Mouse (Mus musculus) midbrain, postnatal 0 days (tissue): Measurements from ENCODE around the gene Rimbp2. TPM values are rescaled to one million over a fixed set of nuclear protein-coding genes. Genes with fewer than 3 reads are reported as not detected.

Experiments used
- ATAC-seq: fragments of 200-750 bp; cut with Nextera tagmentation; 2 replicates; pipeline ENCODE4 v1.8.0; 2017; ENCODE audit warnings: moderate number of reproducible peaks, mild to moderate bottlenecking, moderate TSS enrichment, moderate library complexity; ENCODE audit not compliant: low FRiP score
- DNase-seq: peaks from one replicate; pipeline ENCODE4 v3.0.0-alpha.2; 2015; ENCODE audit warnings: low spot score
- H3K27ac ChIP-seq: fragments of 300-500 bp; sonication (generic); 2 replicates; pipeline ENCODE4 v1.5.1; 2014; ENCODE audit warnings: low read depth, mild to moderate bottlenecking, low read length, mixed read lengths
- H3K27me3 ChIP-seq: fragments of 300-500 bp; sonication (generic); 2 replicates; pipeline ENCODE4 v1.6.1; 2014; ENCODE audit warnings: low read length, control low read depth, mixed read lengths; ENCODE audit not compliant: insufficient read depth
- H3K36me3 ChIP-seq: fragments of 300-500 bp; sonication (generic); 2 replicates; pipeline ENCODE4 v1.6.1; 2014; ENCODE audit warnings: low read length, control low read depth, mixed read lengths; ENCODE audit not compliant: insufficient read depth
- H3K4me1 ChIP-seq: fragments of 300-500 bp; sonication (generic); 2 replicates; pipeline ENCODE4 v1.6.1; 2014; ENCODE audit warnings: mild to moderate bottlenecking, control low read depth, antibody characterized with exemption, low read length, mixed read lengths; ENCODE audit not compliant: insufficient read depth
- H3K4me2 ChIP-seq: fragments of 300-500 bp; sonication (generic); 2 replicates; pipeline ENCODE4 v1.6.1; 2014; ENCODE audit warnings: low read depth, mild to moderate bottlenecking, low read length, mixed read lengths; ENCODE audit not compliant: poor library complexity, severe bottlenecking
- H3K4me3 ChIP-seq: fragments of 300-500 bp; sonication (generic); 2 replicates; pipeline ENCODE4 v1.5.1; 2014; ENCODE audit warnings: low read depth, mild to moderate bottlenecking, low read length, moderate library complexity
- H3K9ac ChIP-seq: fragments of 300-500 bp; sonication (generic); replicated peaks from 2 replicates; pipeline ENCODE4 v1.6.1; 2014; ENCODE audit warnings: mild to moderate bottlenecking, low read length, moderate library complexity, mixed read lengths; ENCODE audit not compliant: poor library complexity, severe bottlenecking
- H3K9me3 ChIP-seq: fragments of 300-500 bp; sonication (generic); 2 replicates; pipeline ENCODE4 v1.6.1; 2016; ENCODE audit warnings: low read length, control low read depth
- CTCF ChIP-seq: IDR thresholded peaks from 2 replicates; pipeline ENCODE4 v1.5.1; 2016; ENCODE audit warnings: antibody characterized with exemption, mild to moderate bottlenecking
- WGBS: fragments of 180-500 bp; shearing (Covaris S2); extraction: QIAGEN DNeasy Blood & Tissue Kit; methylation state at CpG from one replicate; pipeline ENCODE4 v1.1.7; 2014; 5-methylcytosine and 5-hydroxymethylcytosine counted together
- polyA plus RNA-seq: library from polyadenylated mRNA; unstranded; fragments of >200 nt; fragmentation: Nextera tagmentation; extraction: Ambion mirVana; gene quantifications from 2 replicates; pipeline ENCODE4 v1.2.1, GENCODE M21; 2015
- total RNA-seq: library from RNA; depleted of rRNA; stranded (reverse); fragments of >200 nt; gene quantifications from 2 replicates; pipeline ENCODE4 v1.2.3, GENCODE M21; 2014; rRNA removed

The Rimbp2 gene
- total RNA-seq (22.7 and 29.1 TPM in 2 replicates), polyA plus RNA-seq (5.2 and 6.1 TPM in 2 replicates)

GRCm38 (mm10) chr5:128953278-128954070, at the start of gene Rimbp2:
Gene Rimbp2, minus strand, starts transcription at chr5:128953486.
- Histone ChIP-seq H3K9me3 (no peaks in the 10 kb centered on the region), H3K4me1 (peaks cover 7% of the 10 kb centered on the region; the same call in 1 of the 2 replicates), H3K4me2 (peak within 1 kb of the TSS; percentile 78), H3K27ac (peak within 1 kb of the TSS; percentile 92), H3K36me3 (no peaks in the 10 kb centered on the region), H3K27me3 (no peaks in the 10 kb centered on the region), H3K4me3 (peak within 1 kb of the TSS; percentile 64), H3K9ac (peak within 1 kb of the TSS; percentile 90)
- ATAC-seq (peak; percentile 78), DNase-seq (peak; percentile 84)
- WGBS, result 5% methylated on average over 17 of the region's 17 CpGs
- peak; percentile 77 for TF ChIP-seq CTCF

DNA sequence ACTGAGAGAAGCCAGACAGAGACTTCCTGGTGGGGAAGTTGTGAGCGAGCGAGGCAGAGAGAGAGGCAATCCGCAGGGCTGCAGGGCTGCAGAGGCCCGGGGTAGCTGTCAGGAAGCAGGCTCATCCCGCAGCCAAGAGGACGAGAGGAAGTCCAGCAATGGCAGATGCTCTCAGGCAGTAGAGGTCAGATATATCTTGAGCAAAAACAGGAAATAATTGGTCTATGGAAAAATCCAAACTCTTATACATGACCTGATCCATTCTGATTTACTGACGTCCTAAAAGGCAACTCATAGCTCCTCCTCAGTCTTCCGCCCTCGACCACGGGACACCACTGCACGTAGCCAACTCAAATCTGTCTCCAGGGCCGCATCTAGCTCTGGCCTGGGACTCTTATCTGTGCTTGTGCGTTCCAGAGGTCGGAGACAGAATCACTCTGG, 49.3 kb upstream of the Rimbp2 start:
- H3K36me3 ChIP-seq, result peaks cover 8% of the 10 kb centered on the region; the same call in 1 of the 2 replicates
- no peak overlapping the region for H3K9ac ChIP-seq
- H3K27me3 ChIP-seq, result no peaks in the 10 kb centered on the region
- no peak overlapping the region for H3K4me2 ChIP-seq
- H3K4me3 ChIP-seq, result no peak overlapping the region
- no peak for TF ChIP-seq CTCF
- no peak overlapping the region for H3K27ac ChIP-seq
- WGBS, result 53% methylated on average over 14 of the region's 14 CpGs
- H3K4me1 ChIP-seq, result peaks cover 3% of the 10 kb centered on the region; the same call in 1 of the 2 replicates
- no peaks in the 10 kb centered on the region for H3K9me3 ChIP-seq
- DNase-seq, result no peak
- no peak for ATAC-seq

DNA sequence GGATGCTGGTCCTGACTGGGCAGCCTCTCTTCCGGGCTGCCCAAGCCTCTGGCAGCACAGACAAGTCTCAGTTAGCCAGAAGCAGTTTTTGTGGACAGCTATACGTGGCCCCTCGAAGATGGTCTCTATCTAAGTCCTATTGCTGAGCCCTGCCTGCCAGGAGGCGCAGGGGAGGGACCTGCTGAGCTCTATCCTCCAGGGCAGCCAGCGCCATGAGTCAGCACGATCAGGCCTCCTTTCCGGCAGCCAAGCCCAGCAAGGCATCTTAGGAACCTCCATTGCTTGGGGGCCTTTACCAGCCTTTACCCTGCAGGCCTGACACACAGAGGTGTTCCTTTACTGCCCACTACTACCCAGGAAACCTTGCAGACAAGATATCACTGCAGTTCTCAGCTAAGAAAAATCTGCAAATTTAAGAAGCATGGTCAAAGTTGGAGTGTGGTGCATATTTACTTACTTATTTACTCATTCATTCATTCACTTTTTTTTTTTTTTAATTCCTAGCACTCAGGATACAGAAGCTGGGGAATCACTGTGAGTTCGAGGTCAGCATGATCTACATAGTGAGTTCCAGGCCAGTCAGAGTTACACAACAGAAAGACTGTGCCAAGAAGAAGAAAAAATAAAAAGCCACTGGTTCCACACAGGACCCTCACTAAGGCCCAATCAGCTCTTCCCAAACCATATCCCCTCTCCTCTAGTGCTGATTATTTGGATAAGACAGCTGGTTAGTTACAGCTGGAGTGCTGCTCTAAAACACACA, 47.6 kb upstream of the Rimbp2 start:
- H3K4me2 ChIP-seq, result no peak overlapping the region
- H3K9me3 ChIP-seq, result no peaks in the 10 kb centered on the region
- 45% methylated on average over 8 of the region's 8 CpGs for WGBS
- DNase-seq, result no peak
- TF ChIP-seq CTCF, result no peak
- no peaks in the 10 kb centered on the region for H3K27me3 ChIP-seq
- ATAC-seq, result no peak
- H3K4me3 ChIP-seq, result no peak overlapping the region
- no peak overlapping the region for H3K27ac ChIP-seq
- no peak overlapping the region for H3K9ac ChIP-seq
- no peaks in the 10 kb centered on the region; the same call in 1 of the 2 replicates for H3K4me1 ChIP-seq
- peaks cover 9% of the 10 kb centered on the region; the same call in 1 of the 2 replicates for H3K36me3 ChIP-seq

DNA sequence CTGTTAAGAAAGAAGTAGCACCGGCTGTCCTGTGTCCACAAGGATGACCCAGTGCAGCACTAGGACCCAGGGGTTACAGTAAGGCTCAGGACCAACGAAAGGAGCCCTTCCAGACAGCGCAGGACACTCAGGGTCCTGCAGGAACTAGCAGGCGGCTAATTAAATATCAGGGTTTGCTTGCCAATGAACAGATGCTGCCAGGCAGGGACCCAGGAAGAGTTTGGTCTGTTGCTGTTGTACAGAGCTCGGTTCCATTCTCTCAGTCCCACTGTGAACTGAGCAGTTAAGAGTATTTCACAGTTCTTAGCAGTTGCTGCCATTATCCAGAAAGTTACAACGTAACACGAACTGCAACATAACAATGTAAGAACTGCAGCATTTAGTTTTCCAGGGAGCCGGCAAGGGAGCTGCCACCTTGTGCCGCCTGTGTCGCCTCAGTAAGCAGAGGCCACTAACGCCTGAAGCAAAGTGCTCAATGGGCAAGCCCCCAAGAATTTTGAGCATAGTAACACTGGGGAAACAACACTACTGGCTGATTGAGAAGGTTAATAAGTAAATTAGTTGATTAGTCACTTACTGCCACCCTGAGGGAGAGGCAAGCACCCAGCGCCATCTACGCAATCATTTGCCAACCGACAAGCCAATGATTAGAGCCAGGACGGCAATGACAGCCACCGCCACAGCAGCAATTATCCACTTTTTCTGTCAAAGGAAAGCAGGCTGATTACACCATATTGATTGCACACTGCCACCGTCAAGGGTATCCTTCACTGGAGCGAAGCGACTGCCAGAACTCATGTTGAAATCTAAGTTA, 34.1 kb upstream of the Rimbp2 start:
- no peak for TF ChIP-seq CTCF
- Histone ChIP-seq H3K9me3 (no peaks in the 10 kb centered on the region), H3K9ac (no peak overlapping the region), H3K4me1 (no peaks in the 10 kb centered on the region), H3K27ac (no peak overlapping the region), H3K4me3 (no peak overlapping the region), H3K4me2 (no peak overlapping the region), H3K36me3 (peaks cover 37% of the 10 kb centered on the region), H3K27me3 (no peaks in the 10 kb centered on the region)
- WGBS, result 81% methylated on average over 19 of the region's 19 CpGs
- DNase-seq (peak; percentile 72), ATAC-seq (no peak)

DNA sequence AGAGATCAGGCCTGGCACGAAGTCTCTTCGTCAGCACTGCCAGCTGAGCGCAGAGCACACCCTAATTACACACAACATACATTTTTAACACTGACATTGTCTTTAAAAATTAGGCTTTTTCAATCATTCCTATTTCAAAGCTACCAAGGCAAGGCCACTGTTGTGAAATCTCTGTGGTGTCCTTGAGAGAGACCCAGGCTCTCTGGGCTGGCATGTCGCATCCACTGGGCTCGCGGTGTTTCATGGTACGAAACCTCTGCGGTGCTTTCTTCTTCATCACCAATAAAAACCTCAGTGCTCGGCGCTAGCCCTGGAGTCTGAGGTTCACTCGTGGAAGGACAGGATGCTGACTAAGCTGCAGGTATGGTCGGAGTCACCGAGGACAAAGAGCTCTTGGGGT, 32.7 kb upstream of the Rimbp2 start:
- peaks cover 23% of the 10 kb centered on the region for H3K36me3 ChIP-seq
- H3K9ac ChIP-seq, result no peak overlapping the region
- no peak for TF ChIP-seq CTCF
- WGBS, result 76% methylated on average over 13 of the region's 13 CpGs
- no peak overlapping the region for H3K27ac ChIP-seq
- no peaks in the 10 kb centered on the region for H3K27me3 ChIP-seq
- no peak overlapping the region for H3K4me3 ChIP-seq
- H3K9me3 ChIP-seq, result no peaks in the 10 kb centered on the region
- DNase-seq (no peak), ATAC-seq (no peak)
- no peak overlapping the region for H3K4me2 ChIP-seq
- H3K4me1 ChIP-seq, result no peaks in the 10 kb centered on the region
